Mouse (Mus musculus) lung, adult 2 months (tissue): ENCODE data around the gene Tmem150b. TPM values are rescaled to one million over a fixed set of nuclear protein-coding genes. Genes with fewer than 3 reads are reported as not detected.

Source experiments
- DNase-seq: peaks from one replicate; pipeline ENCODE4 v3.0.0; 2022
- H3K4me1 ChIP-seq: fragments of 200-500 bp; 2 replicates; pipeline ENCODE4 v1.6.1; 2011; ENCODE audit warnings: low read length; ENCODE audit not compliant: control insufficient read depth, insufficient read depth
- H3K4me3 ChIP-seq: fragments of 200-500 bp; replicated peaks from 2 replicates; pipeline ENCODE3; 2011; ENCODE audit warnings: low read depth, mild to moderate bottlenecking, control low read depth, low read length; ENCODE audit errors: extremely low read depth
- CTCF ChIP-seq: fragments of 200-500 bp; IDR thresholded peaks from 2 replicates; pipeline ENCODE4 v1.5.1; 2011; ENCODE audit warnings: mild to moderate bottlenecking, low read length, control low read depth; ENCODE audit not compliant: insufficient read depth
- POLR2A ChIP-seq: fragments of 200-500 bp; IDR thresholded peaks from 2 replicates; pipeline ENCODE4 v1.6.1; 2011; ENCODE audit warnings: low read depth, mild to moderate bottlenecking, control low read depth, low read length, borderline replicate concordance; ENCODE audit errors: extremely low read depth
- WGBS: fragments of 180-500 bp; shearing (Covaris S2); methylation state at CpG from one replicate; pipeline ENCODE4 v1.1.7; 2018; 5-methylcytosine and 5-hydroxymethylcytosine counted together
- polyA plus RNA-seq: library from polyadenylated mRNA; depleted of rRNA; stranded (reverse); fragments of >200 nt; gene quantifications from 2 replicates; pipeline ENCODE4 v1.2.3, GENCODE M21; 2012; rRNA removed

Gene Tmem150b
- polyA plus RNA-seq, 1 experiment, result 3.8 TPM

- DNase-seq, result peak; percentile 28
- TF ChIP-seq POLR2A (no peak), CTCF (no peak)
- Histone ChIP-seq H3K4me1 (peaks cover 20% of the 10 kb centered on the region), H3K4me3 (peak overlapping the region; percentile 86)
- WGBS, result 2% methylated on average over 77 of the region's 78 CpGs
These were observed 66.7 kb downstream of the Tmem150b start for GRCm38 (mm10) chr7:4658128-4658907.

- WGBS, result 23% methylated on average over 9 of the region's 9 CpGs
- no peak for TF ChIP-seq CTCF
- no peak for TF ChIP-seq POLR2A
- H3K4me1 ChIP-seq, result peaks cover 21% of the 10 kb centered on the region
- peak; percentile 42 for DNase-seq
- peak overlapping the region; percentile 86 for H3K4me3 ChIP-seq
These were observed 67.4 kb downstream of the Tmem150b start for GRCm38 (mm10) chr7:4657521-4658127.

Other genes with a start within 250 kb of the Tmem150b start
- 92.3 and 108 TPM in 2 replicates for gene Ppp1r12c, start 223.6 kb downstream of the Tmem150b start, polyA plus RNA-seq
- 0.81 and 0.89 TPM in 2 replicates for gene Tnnt1, start 208.9 kb downstream of the Tmem150b start, polyA plus RNA-seq
- 428 and 438 TPM in 2 replicates for gene Tnni3, start 201.0 kb downstream of the Tmem150b start, polyA plus RNA-seq
- gene Dnaaf3, start 192.8 kb downstream of the Tmem150b start, polyA plus RNA-seq, result 16.1 and 17.8 TPM in 2 replicates
- gene Syt5, start 177.7 kb downstream of the Tmem150b start, polyA plus RNA-seq, result 12.6 and 13.8 TPM in 2 replicates
- gene Ptprh, start 121.2 kb downstream of the Tmem150b start, polyA plus RNA-seq, result 0.08 and 0.14 TPM in 2 replicates
- 10.1 and 14.6 TPM in 2 replicates for gene Tmem86b, start 93.8 kb downstream of the Tmem150b start, polyA plus RNA-seq
- gene Ppp6r1, start 66.2 kb downstream of the Tmem150b start, polyA plus RNA-seq, result 99.0 and 112 TPM in 2 replicates
- 38.8 and 39.6 TPM in 2 replicates for gene Hspbp1, start 40.2 kb downstream of the Tmem150b start, polyA plus RNA-seq
- 4.1 and 4.9 TPM in 2 replicates for gene Brsk1, start 34.6 kb downstream of the Tmem150b start, polyA plus RNA-seq
- 92.5 and 104 TPM in 2 replicates for gene Kmt5c, start 14.9 kb upstream of the Tmem150b start, polyA plus RNA-seq
- 52.7 and 87.5 TPM in 2 replicates for gene Cox6b2, start 27.8 kb upstream of the Tmem150b start, polyA plus RNA-seq
- not detected in 2 replicates for gene Fam71e2, start 46.1 kb upstream of the Tmem150b start, polyA plus RNA-seq
- 0.65 and 0.68 TPM in 2 replicates for gene Il11, start 57.6 kb upstream of the Tmem150b start, polyA plus RNA-seq
- gene Tmem190, start 57.7 kb upstream of the Tmem150b start, polyA plus RNA-seq, result not detected in 2 replicates
- 59.4 and 97.7 TPM in 2 replicates for gene Tmem238, start 64.4 kb upstream of the Tmem150b start, polyA plus RNA-seq
- gene Rpl28, start 67.6 kb upstream of the Tmem150b start, polyA plus RNA-seq, result 171 and 204 TPM in 2 replicates
- 135 and 210 TPM in 2 replicates for gene Ube2s, start 87.3 kb upstream of the Tmem150b start, polyA plus RNA-seq
- 2.5 and 3.4 TPM in 2 replicates for gene Shisa7, start 119.4 kb upstream of the Tmem150b start, polyA plus RNA-seq
- gene Isoc2b, start 145.0 kb upstream of the Tmem150b start, polyA plus RNA-seq, result 14.1 and 22.3 TPM in 2 replicates
- 13.4 and 15.0 TPM in 2 replicates for gene Isoc2a, start 151.9 kb upstream of the Tmem150b start, polyA plus RNA-seq
- gene Gm36210, start 181.3 kb upstream of the Tmem150b start, polyA plus RNA-seq, result 0.15 and 0.20 TPM in 2 replicates
- 20.6 and 24.7 TPM in 2 replicates for gene Zfp628, start 190.0 kb upstream of the Tmem150b start, polyA plus RNA-seq
- gene Nat14, start 196.8 kb upstream of the Tmem150b start, polyA plus RNA-seq, result 7.1 and 7.6 TPM in 2 replicates
- 7.5 and 8.0 TPM in 2 replicates for gene Ssc5d, start 200.5 kb upstream of the Tmem150b start, polyA plus RNA-seq
- gene Sbk2, start 239.2 kb upstream of the Tmem150b start, polyA plus RNA-seq, result 5.6 and 24.2 TPM in 2 replicates
- 6.5 and 9.0 TPM in 2 replicates for gene Sbk3, start 245.9 kb upstream of the Tmem150b start, polyA plus RNA-seq